Mouse (Mus musculus) leukemia stem cell, adult 10-12 weeks (primary cell): Measurements from ENCODE around the gene Gm14326. TPM values are rescaled to one million over a fixed set of nuclear protein-coding genes. Genes with fewer than 3 reads are reported as not detected.

ENCODE experiments used
- polyA plus RNA-seq: library from polyadenylated mRNA; stranded (reverse); fragments of >175 nt; gene quantifications from 2 replicates; pipeline ENCODE4 v1.2.3, GENCODE M21; 2012; ENCODE audit warnings: low replicate concordance

Gene Gm14326
- polyA plus RNA-seq = 0.25 and 0.88 TPM in 2 replicates

GRCm38 (mm10) chr2:177957145-177957544, at the start of gene Gm14326:
TSS of gene Gm14326 (minus strand) at chr2:177957297.

DNA sequence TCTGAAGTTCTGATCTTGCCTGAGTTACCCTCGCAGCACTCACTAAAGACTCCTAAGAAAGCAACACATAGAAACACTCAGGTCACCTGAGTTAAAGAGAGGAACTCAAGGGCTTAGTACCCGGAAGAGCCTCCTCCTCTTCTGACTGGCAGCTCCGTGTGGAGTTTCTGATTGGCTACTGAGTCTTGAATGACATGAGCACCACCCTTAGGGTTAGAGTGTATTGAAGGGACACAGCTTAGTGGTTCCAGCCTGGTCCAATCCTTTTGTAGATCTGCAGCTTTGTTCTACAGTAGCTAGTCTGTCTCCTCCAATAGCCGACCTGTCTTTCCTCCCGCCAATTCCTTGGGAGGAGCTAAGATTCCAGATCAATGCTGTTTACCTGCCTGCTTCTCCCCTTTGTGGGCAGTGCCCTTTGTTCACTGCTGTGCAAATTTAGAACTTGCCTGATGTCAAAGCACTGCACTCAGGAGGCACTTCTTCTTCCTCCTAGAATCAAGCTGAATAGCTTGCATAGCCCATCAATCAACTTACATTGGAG, 31.5 kb downstream of the Gm14326 start, which contains the start of gene Zfp972:
Gene Zfp972, minus strand, starts transcription at position 51 of the 541 bp plus-strand sequence.

GRCm38 (mm10) chr2:177897046-177897578, 60.0 kb downstream of the Gm14326 start, which contains the start of gene Gm14327:
TSS of gene Gm14327 (plus strand) at chr2:177897096.

Other genes with a start within 250 kb of the Gm14326 start
- gene Gm14322, start 198.0 kb downstream of the Gm14326 start, polyA plus RNA-seq = 0.78 TPM in 1 of 2 replicates, not detected in the other
- gene Gm14325, start 117.0 kb downstream of the Gm14326 start, polyA plus RNA-seq = 0.18 TPM in 1 of 2 replicates, not detected in the other
- gene Gm14327, start 60.2 kb downstream of the Gm14326 start, polyA plus RNA-seq = not detected in 2 replicates
- not detected in 2 replicates for gene Zfp972, start 31.7 kb downstream of the Gm14326 start, polyA plus RNA-seq
- 1.1 and 1.2 TPM in 2 replicates for gene Zfp971, start 66.0 kb upstream of the Gm14326 start, polyA plus RNA-seq
- gene Zfp931, start 121.2 kb upstream of the Gm14326 start, polyA plus RNA-seq = 0.68 TPM in 1 of 2 replicates, not detected in the other
- gene Phactr3, start 161.7 kb upstream of the Gm14326 start, polyA plus RNA-seq = 0.11 and 1.7 TPM in 2 replicates